Mouse (Mus musculus) erythroblast, adult 5-6 weeks (primary cell): ENCODE results near the gene 3110082J24Rik. TPM values are rescaled to one million over a fixed set of nuclear protein-coding genes. Genes with fewer than 3 reads are reported as not detected.
A peak's percentile ranks its signal among the peaks of the same experiment; 100 is the strongest.

Source experiments
- ATAC-seq: replicated peaks from 2 replicates; pipeline ENCODE4 v1.8.0; 2016; ENCODE audit warnings: moderate number of reproducible peaks, mild to moderate bottlenecking, moderate TSS enrichment, inconsistent platforms; ENCODE audit not compliant: poor library complexity, low FRiP score, severe bottlenecking
- total RNA-seq, 2 experiments: library from RNA; stranded (forward) in 1 of 2; stranded (reverse) in 1 of 2; fragments of 150-400 nt in 1 of 2; fragments of 200-764, 138-1000 nt in 1 of 2; gene quantifications; 2 replicates each; pipeline versions ENCODE4 v1.2.3 to v1.2.4; 2015 to 2017; ENCODE audit warnings: low replicate concordance in 2 of 2

The 3110082J24Rik gene
- total RNA-seq (2015; ENCODE audit: low replicate concordance) (not detected in 2 replicates), total RNA-seq (2017; ENCODE audit: low replicate concordance) (not detected in 2 replicates)

- no peak for ATAC-seq
Observed at GRCm38 (mm10) chr5:30105668-30106300, at the start of gene 3110082J24Rik. 3110082J24Rik (minus strand) TSS chr5:30106086.

GRCm38 (mm10) chr5:30155395-30155792 is 49.5 kb upstream of the 3110082J24Rik start:
- ATAC-seq, result peak; percentile 29

GRCm38 (mm10) chr5:30154474-30155394 is 48.8 kb upstream of the 3110082J24Rik start, which contains the start of the genes Hadha and Hadhb:
Hadha (minus strand) TSS chr5:30155162.
Hadhb (plus strand) TSS chr5:30155248.
- ATAC-seq, result peak; percentile 93

- no peak for ATAC-seq
Observed at GRCm38 (mm10) chr5:30154013-30154412, 48.1 kb upstream of the 3110082J24Rik start.

- ATAC-seq, result no peak
Observed at GRCm38 (mm10) chr5:30153222-30153621, 47.3 kb upstream of the 3110082J24Rik start.

- ATAC-seq, result no peak
Observed at GRCm38 (mm10) chr5:30152413-30152812, 46.5 kb upstream of the 3110082J24Rik start.

GRCm38 (mm10) chr5:30152007-30152406 is 46.1 kb upstream of the 3110082J24Rik start:
- ATAC-seq, result no peak

GRCm38 (mm10) chr5:30148133-30148920 is 42.4 kb upstream of the 3110082J24Rik start:
- no peak for ATAC-seq

GRCm38 (mm10) chr5:30146526-30146925 is 40.6 kb upstream of the 3110082J24Rik start:
- no peak for ATAC-seq

- no peak for ATAC-seq
Observed at GRCm38 (mm10) chr5:30138193-30138592, 32.3 kb upstream of the 3110082J24Rik start.

GRCm38 (mm10) chr5:30137271-30137670 is 31.4 kb upstream of the 3110082J24Rik start:
- no peak for ATAC-seq

- no peak for ATAC-seq
Observed at GRCm38 (mm10) chr5:30135711-30136231, 29.9 kb upstream of the 3110082J24Rik start.

GRCm38 (mm10) chr5:30132173-30132572 is 26.3 kb upstream of the 3110082J24Rik start:
- no peak for ATAC-seq

- ATAC-seq, result no peak
Observed at GRCm38 (mm10) chr5:30131246-30131645, 25.4 kb upstream of the 3110082J24Rik start.

GRCm38 (mm10) chr5:30128680-30129079 is 22.8 kb upstream of the 3110082J24Rik start:
- no peak for ATAC-seq

- no peak for ATAC-seq
Observed at GRCm38 (mm10) chr5:30127921-30128597, 22.2 kb upstream of the 3110082J24Rik start.

- no peak for ATAC-seq
Observed at GRCm38 (mm10) chr5:30126756-30127155, 20.9 kb upstream of the 3110082J24Rik start.

- ATAC-seq, result peak; percentile 60; the same call in 1 of the 2 replicates
Observed at GRCm38 (mm10) chr5:30125587-30125986, 19.7 kb upstream of the 3110082J24Rik start.

GRCm38 (mm10) chr5:30122481-30122880 is 16.6 kb upstream of the 3110082J24Rik start:
- ATAC-seq, result no peak
